Mouse (Mus musculus) heart, postnatal 25 days (tissue): ENCODE results near the gene Wfdc3. TPM values are rescaled to one million over a fixed set of nuclear protein-coding genes. Genes with fewer than 3 reads are reported as not detected.
"Not testable (repeated sequence)": the region's sequence is repeated elsewhere in the genome, so short reads cannot be mapped to it uniquely, and the experiment has no call there.

Experiments
- DNase-seq: peaks from one replicate; pipeline ENCODE4 v3.0.0; 2022; ENCODE audit warnings: low spot score
- intact Hi-C: fragments of 180-260 bp; cut with DNase I; formaldehyde crosslinking; loops from one replicate; pipeline ENCODE4 v1.15.1; 2025
- total RNA-seq, 2 experiments: library from RNA; stranded (reverse); gene quantifications; 2 replicates each; pipeline ENCODE4 v1.2.3; 2021

Gene Wfdc3
- total RNA-seq, 2 experiments from 2014 or later, result 0.28 to 0.29 TPM

- intact Hi-C loops, result no loop called here
Measured at GRCm38 (mm10) chr2:164748991-164749390, 3.3 kb upstream of the Wfdc3 start.

GRCm38 (mm10) chr2:164748191-164748590 is 2.5 kb upstream of the Wfdc3 start:
- DNase-seq, result no peak
- intact Hi-C loops, result no loop called here

More at GRCm38 (mm10) chr2:164748991-164749390, 3.3 kb upstream of the Wfdc3 start:
- no peak for DNase-seq

DNA sequence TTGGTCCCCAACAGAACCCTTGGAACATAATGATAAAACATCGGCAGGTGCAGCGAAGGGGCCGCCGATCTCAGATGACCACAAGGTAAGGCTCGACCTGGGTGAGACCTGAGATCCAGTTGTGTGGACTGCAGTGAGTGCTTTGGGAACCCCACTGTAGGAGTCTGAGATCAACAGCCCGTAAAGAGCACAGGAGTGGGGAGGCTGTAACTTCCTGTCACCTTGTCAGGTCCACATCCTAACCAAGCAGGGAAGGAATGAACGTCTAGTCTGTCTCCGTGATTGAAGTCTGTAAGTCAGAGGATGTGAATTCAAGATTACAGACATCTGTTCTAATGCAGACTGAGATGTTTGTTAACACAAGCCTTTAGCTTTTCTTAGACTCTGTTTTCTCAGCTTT is 962 bp upstream of the Wfdc3 start:
- no peak for DNase-seq
- intact Hi-C loops, result no loop called here

DNA sequence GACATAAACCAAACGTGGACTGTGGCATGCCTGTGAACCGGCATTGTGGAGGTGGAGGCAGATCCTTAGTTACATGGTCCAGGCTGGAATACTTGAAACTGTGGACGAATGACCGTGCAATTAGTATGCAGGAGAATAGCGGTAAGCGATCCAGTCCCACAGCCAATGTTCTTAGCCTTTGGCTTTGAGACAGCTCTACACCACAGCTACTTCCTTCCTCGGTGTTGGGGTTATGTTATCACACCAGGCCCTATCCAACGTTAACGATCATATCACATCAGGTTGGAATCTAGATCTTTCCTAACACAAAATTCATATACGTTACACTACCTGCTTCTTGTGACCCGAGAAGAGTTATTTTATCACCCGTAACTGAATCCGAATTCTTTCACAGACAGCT is 744 bp downstream of the Wfdc3 start:
- intact Hi-C loops, result no loop called here
- DNase-seq, result no peak

DNA sequence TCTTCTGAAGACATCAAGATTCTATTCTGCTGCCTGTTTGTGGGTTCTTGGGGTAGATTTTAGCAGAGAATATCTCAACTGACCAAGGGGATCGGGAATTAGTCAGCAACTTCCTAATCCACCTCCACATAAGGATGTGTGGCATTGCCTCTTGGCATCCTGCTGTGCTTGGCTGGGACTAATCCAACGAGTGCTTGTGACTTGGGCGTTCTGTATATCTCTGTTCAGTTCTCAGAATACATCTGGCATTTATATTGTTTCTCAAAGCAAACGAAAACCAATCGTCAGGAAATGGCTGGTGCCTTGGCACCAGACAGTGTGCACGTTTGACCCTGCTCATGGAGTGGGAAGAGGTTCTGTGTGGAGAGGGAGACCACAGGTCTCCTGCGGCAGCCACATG is 5.9 kb downstream of the Wfdc3 start:
- intact Hi-C loops, result no loop called here

DNA sequence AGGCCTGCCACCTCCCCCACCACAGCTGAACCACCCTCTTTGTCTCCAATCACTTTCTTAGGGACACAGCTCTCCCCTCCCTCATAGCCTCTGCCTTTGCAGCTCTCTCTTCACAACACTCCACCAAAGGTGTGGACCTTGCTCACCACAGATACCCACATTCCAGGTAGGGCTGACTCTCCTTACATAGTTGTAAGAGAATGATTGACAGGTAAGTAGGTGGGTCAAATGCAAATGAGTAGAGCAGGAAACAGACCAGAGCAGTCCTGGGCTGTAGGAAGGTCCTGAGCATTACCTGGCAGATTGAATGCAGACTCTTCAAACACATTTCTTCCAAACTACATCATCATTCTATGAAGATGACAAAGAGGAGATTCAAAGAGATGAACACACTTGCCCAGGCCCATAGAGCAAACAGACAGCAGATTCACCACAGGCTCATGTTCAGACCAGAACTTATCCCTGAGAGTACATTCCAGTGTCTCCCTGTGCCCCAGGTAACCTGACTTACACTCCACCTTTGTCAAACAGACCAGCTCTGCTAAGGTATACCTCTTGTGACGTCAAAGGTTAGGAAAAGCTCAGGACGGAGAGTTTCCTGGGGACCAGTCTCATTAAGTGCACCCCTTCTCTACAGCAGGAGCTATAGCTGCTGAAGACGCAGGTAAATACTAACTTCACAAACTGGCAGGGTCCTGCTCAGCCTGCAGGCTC is 8.2 kb downstream of the Wfdc3 start:
- intact Hi-C loops, result no loop called here

More for the DNA sequence above, 5.9 kb downstream of the Wfdc3 start:
- no peak for DNase-seq

DNA sequence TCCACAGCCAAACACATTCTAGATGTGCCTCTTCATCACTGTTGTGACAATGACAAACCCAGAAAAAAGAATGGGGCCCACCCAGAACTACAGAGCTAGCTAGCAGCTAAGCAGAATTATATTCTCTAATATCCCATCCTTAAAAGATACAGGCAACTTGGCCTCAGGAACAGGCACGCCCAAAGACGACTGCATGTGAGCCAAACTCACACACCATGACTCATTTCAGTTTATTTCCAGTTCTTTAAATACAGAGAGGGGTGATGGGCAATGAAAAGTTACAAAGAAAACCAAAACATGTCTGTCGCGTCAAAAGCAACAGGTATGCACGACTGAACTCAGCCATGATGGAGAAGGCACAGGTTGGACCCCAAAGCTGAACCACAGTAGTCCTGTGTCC is 10.3 kb downstream of the Wfdc3 start:
- no peak for DNase-seq
- intact Hi-C loops, result no loop called here

More for the DNA sequence above, 8.2 kb downstream of the Wfdc3 start:
- DNase-seq, result no peak

GRCm38 (mm10) chr2:164734839-164735238 is 10.9 kb downstream of the Wfdc3 start:
- intact Hi-C loops, result no loop called here
- no peak for DNase-seq

- DNase-seq, result no peak
- intact Hi-C loops, result no loop called here
Measured at GRCm38 (mm10) chr2:164733259-164733658, 12.5 kb downstream of the Wfdc3 start.

GRCm38 (mm10) chr2:164731719-164732118 is 14.0 kb downstream of the Wfdc3 start:
- intact Hi-C loops, result no loop called here

DNA sequence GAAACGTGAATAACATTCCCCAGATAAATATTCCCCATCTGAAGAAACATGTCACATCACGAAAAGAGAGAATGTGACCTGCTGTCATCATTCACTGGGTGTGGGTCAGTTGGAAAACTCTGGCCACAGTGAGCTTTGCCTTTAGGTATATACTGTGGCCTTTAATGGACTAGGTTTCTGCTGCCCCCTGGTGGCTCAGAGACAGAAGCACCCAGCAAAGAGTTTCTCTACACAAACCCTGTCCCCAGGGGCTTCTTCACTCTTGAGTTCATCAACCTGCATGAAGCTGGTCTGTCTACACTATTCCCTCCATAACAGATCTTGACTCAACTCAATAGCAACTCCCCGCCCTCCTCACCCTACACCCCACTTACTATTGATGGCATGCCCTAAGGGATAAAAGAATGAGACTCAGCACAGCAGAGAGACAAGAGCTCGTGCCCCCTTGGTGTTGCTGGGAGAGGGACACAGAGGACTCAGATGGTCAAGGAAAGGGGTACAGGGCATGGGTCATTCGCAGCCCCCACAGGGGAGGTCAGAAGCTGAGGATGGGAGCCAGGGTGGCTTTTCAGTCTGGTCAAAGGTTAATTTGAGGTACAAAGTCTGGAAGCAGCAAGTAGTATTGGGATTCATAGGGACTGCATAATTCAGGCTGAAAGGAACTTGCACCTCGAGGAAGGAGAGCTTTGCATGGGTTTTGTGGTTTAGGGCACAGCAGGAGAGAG is 19.7 kb downstream of the Wfdc3 start:
- no peak for DNase-seq
- intact Hi-C loops, result loop anchor here (1.0 to 2.0 kb wide), 2 partner anchors 47 to 133 kb away; partner anchors contain the start of gene Eppin

More at GRCm38 (mm10) chr2:164731719-164732118, 14.0 kb downstream of the Wfdc3 start:
- no peak for DNase-seq

GRCm38 (mm10) chr2:164723276-164723675 is 22.5 kb downstream of the Wfdc3 start:
- intact Hi-C loops, result no loop called here
- DNase-seq, result no peak

- DNase-seq, intact Hi-C loops: not testable (repeated sequence)
Measured at GRCm38 (mm10) chr2:164716194-164716786, 29.4 kb downstream of the Wfdc3 start.

DNA sequence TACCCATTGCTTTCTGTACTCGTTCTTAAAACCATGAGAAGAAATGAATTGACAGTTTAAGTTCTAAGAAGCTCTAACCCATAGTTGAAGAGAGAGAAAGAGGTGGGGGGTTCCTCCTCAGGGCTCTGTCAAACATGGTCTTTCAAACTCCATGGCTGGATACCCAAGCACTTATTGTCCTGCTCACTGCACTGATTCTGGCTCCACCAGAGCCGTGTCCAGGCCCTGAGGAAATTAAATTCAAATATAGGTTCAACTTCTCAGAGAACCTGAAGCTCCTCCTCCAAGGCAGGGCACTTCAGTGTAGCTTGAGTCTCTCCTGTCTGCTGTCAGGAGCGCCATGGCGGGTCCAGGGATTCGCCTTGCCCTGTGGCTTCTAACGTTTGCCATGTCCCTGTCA is 30.7 kb downstream of the Wfdc3 start, which contains the start of gene Spint5:
Gene Spint5 (plus strand): TSS at position 301 of the 400 bp plus-strand sequence.
- intact Hi-C loops, result no loop called here
- no peak for DNase-seq

- no peak for DNase-seq
- intact Hi-C loops, result no loop called here
Measured at GRCm38 (mm10) chr2:164705991-164706390, 39.7 kb downstream of the Wfdc3 start.

DNA sequence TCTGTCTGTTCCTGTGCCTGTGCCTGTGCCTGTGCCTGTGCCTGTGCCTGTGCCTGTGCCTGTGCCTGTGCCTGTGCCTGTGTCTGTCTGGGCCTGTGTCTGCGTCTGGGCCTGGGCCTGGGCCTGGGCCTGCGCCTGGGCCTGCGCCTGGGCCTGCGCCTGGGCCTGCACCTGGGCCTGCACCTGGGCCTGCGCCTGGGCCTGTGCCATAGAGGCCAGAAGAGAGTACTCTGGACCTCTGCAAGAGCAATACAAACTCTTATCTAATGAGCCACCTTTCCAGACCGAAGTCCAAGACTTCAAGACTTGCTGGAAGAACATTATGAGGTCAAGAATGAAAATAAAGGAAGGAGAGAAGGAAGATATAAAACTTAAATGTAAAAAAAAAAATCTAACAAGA is 40.4 kb downstream of the Wfdc3 start:
- intact Hi-C loops, result no loop called here
- no peak for DNase-seq

DNA sequence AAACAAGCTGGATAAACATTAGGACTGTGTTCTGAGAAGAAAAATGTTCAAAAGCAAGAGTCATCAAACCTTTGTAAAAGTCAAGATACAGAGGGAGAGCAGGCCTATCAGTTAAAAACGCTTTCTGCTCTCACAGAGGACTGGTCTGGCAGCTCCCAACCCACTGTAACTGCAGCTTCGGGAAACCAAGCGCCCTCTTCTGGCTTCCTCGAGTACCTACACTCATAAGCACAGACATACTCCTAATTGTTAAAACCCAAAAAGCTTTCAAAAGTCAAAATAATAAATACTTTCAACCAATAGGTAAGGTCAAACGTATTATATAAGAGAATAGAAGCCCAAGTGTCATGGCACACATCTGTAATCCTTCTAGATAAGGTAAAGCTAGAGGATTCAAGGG is 41.5 kb downstream of the Wfdc3 start:
- DNase-seq, result no peak
- intact Hi-C loops, result no loop called here

DNA sequence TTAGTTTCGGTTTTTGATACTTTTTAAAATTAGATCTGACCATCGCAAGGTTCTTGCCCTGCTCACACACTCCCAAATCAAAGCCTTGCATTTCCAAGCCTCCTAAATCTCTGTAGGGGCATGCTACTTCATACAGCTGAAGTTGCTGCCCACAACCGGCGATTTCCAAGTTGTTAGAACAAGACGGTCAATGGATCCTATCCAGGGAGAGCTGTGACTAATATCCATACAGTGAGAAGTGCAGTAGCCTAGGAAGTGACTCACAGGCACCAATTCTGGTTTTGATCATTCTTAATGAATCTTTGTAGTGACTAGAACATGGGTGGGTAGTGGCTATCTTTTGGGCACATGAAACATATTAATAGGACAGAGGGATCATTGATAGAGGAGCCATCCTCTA is 44.0 kb downstream of the Wfdc3 start:
- no peak for DNase-seq
- intact Hi-C loops, result no loop called here

- intact Hi-C loops, result no loop called here
- no peak for DNase-seq
Measured at GRCm38 (mm10) chr2:164700959-164701358, 44.8 kb downstream of the Wfdc3 start.

DNA sequence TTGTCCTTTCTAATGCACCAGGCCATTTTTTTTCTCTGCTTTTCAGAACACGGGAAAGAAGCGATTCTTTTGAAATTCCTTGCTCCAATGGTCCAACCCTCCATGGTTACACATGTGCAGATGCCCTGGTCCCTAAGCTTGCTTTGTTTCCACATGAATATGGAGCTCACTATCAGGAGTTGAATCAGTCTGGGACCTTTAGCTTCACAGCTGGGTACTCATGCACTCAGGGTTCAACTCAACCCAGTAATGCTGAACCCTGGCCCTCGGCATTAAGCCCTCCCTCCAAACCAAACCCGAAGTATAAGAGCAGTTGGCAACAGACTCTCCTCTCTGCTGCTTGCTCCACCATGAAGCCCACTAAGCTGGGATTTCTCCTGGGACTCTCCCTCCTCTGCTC is 47.5 kb downstream of the Wfdc3 start, which contains the start of gene Spint4:
Gene Spint4 (plus strand): TSS at position 301 of the 400 bp plus-strand sequence.
- intact Hi-C loops, result no loop called here

GRCm38 (mm10) chr2:164684807-164685206 is 60.9 kb downstream of the Wfdc3 start, which contains the start of gene Wfdc13:
TSS of gene Wfdc13 (plus strand) at chr2:164685107.
- DNase-seq, result no peak
- intact Hi-C loops, result no loop called here

More for the DNA sequence above, 47.5 kb downstream of the Wfdc3 start, which contains the start of gene Spint4:
- no peak for DNase-seq
